Mouse (Mus musculus) gastrocnemius, adult 8-10 months (tissue): Measurements from ENCODE around the gene Zdhhc14. TPM values are rescaled to one million over a fixed set of nuclear protein-coding genes. Genes with fewer than 3 reads are reported as not detected.

ENCODE experiments used
- DNase-seq, 2 experiments: peaks; one replicate each; pipeline ENCODE4 v3.0.0; 2022; ENCODE audit warnings: low spot score in 2 of 2
- total RNA-seq, 4 experiments: library from RNA; stranded (reverse); gene quantifications; 2 replicates each; pipeline ENCODE4 v1.2.4; 2022

Gene Zdhhc14
- total RNA-seq, 4 experiments from 2014 or later = 3.2 to 4.5 (median 3.7) TPM

GRCm38 (mm10) chr17:5770265-5771249 is 278.2 kb downstream of the Zdhhc14 start:
- peak in 1 of 2 experiments; percentile 7 for DNase-seq

GRCm38 (mm10) chr17:5780213-5780975 is 288.0 kb downstream of the Zdhhc14 start:
- DNase-seq = peak in 1 of 2 experiments; percentile 52

- no peak for DNase-seq
These were observed 292.9 kb downstream of the Zdhhc14 start for GRCm38 (mm10) chr17:5785238-5785637.

- DNase-seq = no peak
These were observed 299.9 kb downstream of the Zdhhc14 start for GRCm38 (mm10) chr17:5792164-5792791.

GRCm38 (mm10) chr17:5793593-5793992 is 301.2 kb downstream of the Zdhhc14 start:
- no peak for DNase-seq

GRCm38 (mm10) chr17:5794276-5794675 is 301.9 kb downstream of the Zdhhc14 start:
- DNase-seq = no peak

- DNase-seq = no peak
These were observed 303.0 kb downstream of the Zdhhc14 start for GRCm38 (mm10) chr17:5795369-5795768.

- peak; percentile 52 to 56 for DNase-seq
These were observed 303.5 kb downstream of the Zdhhc14 start for GRCm38 (mm10) chr17:5795878-5796277.

- no peak for DNase-seq
These were observed 304.9 kb downstream of the Zdhhc14 start for GRCm38 (mm10) chr17:5797124-5797760.

GRCm38 (mm10) chr17:5798221-5798801 is 306.0 kb downstream of the Zdhhc14 start:
- DNase-seq = no peak

GRCm38 (mm10) chr17:5798900-5799299 is 306.5 kb downstream of the Zdhhc14 start:
- DNase-seq = no peak

- DNase-seq = no peak
These were observed 307.2 kb downstream of the Zdhhc14 start for GRCm38 (mm10) chr17:5799396-5800021.

GRCm38 (mm10) chr17:5800254-5800653 is 307.9 kb downstream of the Zdhhc14 start:
- no peak for DNase-seq

- no peak for DNase-seq
These were observed 308.6 kb downstream of the Zdhhc14 start for GRCm38 (mm10) chr17:5800824-5801560.

GRCm38 (mm10) chr17:5801761-5802655 is 309.7 kb downstream of the Zdhhc14 start:
- no peak for DNase-seq

GRCm38 (mm10) chr17:5802656-5802955 is 310.2 kb downstream of the Zdhhc14 start:
- no peak for DNase-seq
